Mouse (Mus musculus) gonadal fat pad, adult 2 months (tissue): ENCODE measurements around the gene Tbc1d2b. TPM values are rescaled to one million over a fixed set of nuclear protein-coding genes. Genes with fewer than 3 reads are reported as not detected.
A peak's percentile ranks its signal among the peaks of the same experiment; 100 is the strongest.

Experiments used
- DNase-seq: peaks from one replicate; pipeline ENCODE4 v3.0.0-alpha.2; 2012; ENCODE audit warnings: low read depth
- polyA plus RNA-seq: library from polyadenylated mRNA; depleted of rRNA; stranded (reverse); fragments of >200 nt; gene quantifications from 2 replicates; pipeline ENCODE4 v1.2.3, GENCODE M21; 2012; rRNA removed

Tbc1d2b gene
- 24.6 and 27.9 TPM in 2 replicates for polyA plus RNA-seq

GRCm38 (mm10) chr9:90270193-90270943 is at the start of gene Tbc1d2b:
Tbc1d2b (minus strand) TSS chr9:90270804.
- no peak for DNase-seq

GRCm38 (mm10) chr9:90316300-90316699 is 45.7 kb upstream of the Tbc1d2b start:
- no peak for DNase-seq

- DNase-seq: no peak
These were observed 45.1 kb upstream of the Tbc1d2b start for GRCm38 (mm10) chr9:90315662-90316061.

GRCm38 (mm10) chr9:90304254-90304653 is 33.6 kb upstream of the Tbc1d2b start:
- no peak for DNase-seq

- DNase-seq: peak; percentile 70
These were observed 32.7 kb upstream of the Tbc1d2b start for GRCm38 (mm10) chr9:90303101-90303835.

- DNase-seq: no peak
These were observed 32.1 kb upstream of the Tbc1d2b start for GRCm38 (mm10) chr9:90302670-90303069.

GRCm38 (mm10) chr9:90301081-90301688 is 30.6 kb upstream of the Tbc1d2b start:
- no peak for DNase-seq

- no peak for DNase-seq
These were observed 27.0 kb upstream of the Tbc1d2b start for GRCm38 (mm10) chr9:90297637-90298036.

GRCm38 (mm10) chr9:90293641-90294398 is 23.2 kb upstream of the Tbc1d2b start:
- no peak for DNase-seq

- no peak for DNase-seq
These were observed 7.8 kb upstream of the Tbc1d2b start for GRCm38 (mm10) chr9:90278397-90278796.

- DNase-seq: no peak
These were observed 7.3 kb upstream of the Tbc1d2b start for GRCm38 (mm10) chr9:90277884-90278283.

GRCm38 (mm10) chr9:90276779-90277178 is 6.2 kb upstream of the Tbc1d2b start:
- no peak for DNase-seq

- DNase-seq: no peak
These were observed 5.3 kb upstream of the Tbc1d2b start for GRCm38 (mm10) chr9:90275906-90276305.

- no peak for DNase-seq
These were observed 4.9 kb upstream of the Tbc1d2b start for GRCm38 (mm10) chr9:90275500-90275899.

- DNase-seq: no peak
These were observed 3.9 kb upstream of the Tbc1d2b start for GRCm38 (mm10) chr9:90274516-90274915.

- no peak for DNase-seq
These were observed 1.7 kb upstream of the Tbc1d2b start for GRCm38 (mm10) chr9:90272346-90272745.

- DNase-seq: no peak
These were observed 1.0 kb upstream of the Tbc1d2b start for GRCm38 (mm10) chr9:90271541-90272090.

- DNase-seq: no peak
These were observed 316 bp upstream of the Tbc1d2b start for GRCm38 (mm10) chr9:90270944-90271295.

- no peak for DNase-seq
These were observed 1.5 kb downstream of the Tbc1d2b start for GRCm38 (mm10) chr9:90269011-90269681.

- no peak for DNase-seq
These were observed 3.7 kb downstream of the Tbc1d2b start for GRCm38 (mm10) chr9:90266926-90267325.

- no peak for DNase-seq
These were observed 4.5 kb downstream of the Tbc1d2b start for GRCm38 (mm10) chr9:90266059-90266458.
